Mouse (Mus musculus) left cerebral cortex, postnatal 4 days (tissue): Measurements from ENCODE around the gene Stat5a. TPM values are rescaled to one million over a fixed set of nuclear protein-coding genes. Genes with fewer than 3 reads are reported as not detected.

Experiments used
- DNase-seq: peaks from one replicate; pipeline ENCODE4 v3.0.0-alpha.2; 2022
- intact Hi-C: fragments of 180-260 bp; cut with DNase I; formaldehyde crosslinking; loops from one replicate; pipeline ENCODE4 v1.15.1; 2025
- total RNA-seq, 2 experiments: library from RNA; stranded (reverse); gene quantifications; 2 replicates each; pipeline ENCODE4 v1.2.3; 2021

Gene Stat5a
- total RNA-seq: 1 to 10 TPM in 1 of 2 experiments, under 1 TPM in 1; 0.98 to 1.2 TPM

DNA sequence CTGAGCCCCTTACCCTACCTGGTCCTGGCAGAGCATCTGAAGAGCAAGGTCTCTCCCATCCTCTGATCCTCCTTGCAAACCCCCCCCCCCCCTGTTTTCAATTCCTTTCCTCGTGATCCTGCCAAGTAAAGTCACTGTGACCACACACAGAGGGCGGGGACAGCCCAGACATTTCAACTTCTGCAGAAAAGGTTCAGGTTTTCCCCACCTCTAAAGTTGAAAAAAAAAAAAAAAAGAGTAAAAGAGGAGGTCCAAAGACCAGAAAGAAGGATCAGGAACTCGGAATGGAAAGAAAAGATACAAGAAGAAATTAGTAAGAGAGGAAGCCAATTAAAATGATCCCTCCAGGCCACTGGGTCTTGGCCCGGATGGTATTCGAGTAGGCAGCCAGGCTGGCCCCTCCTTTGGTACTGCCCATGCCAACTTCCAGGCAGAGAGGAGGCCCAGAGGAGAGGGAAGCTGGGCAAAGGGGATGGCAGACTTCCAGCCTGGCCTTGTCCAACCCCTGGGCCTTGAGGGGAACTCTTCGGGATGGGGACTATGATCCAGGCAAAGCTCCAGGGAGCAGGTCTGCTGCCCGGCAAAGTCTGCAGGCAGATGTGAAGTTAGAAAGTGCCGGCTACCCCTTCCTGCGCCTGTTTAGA is at the start of gene Stat5a:
TSS of gene Stat5a (plus strand) at position 417 of the 644 bp plus-strand sequence.
- DNase-seq: peak; percentile 89
- intact Hi-C loops: no loop called here

DNA sequence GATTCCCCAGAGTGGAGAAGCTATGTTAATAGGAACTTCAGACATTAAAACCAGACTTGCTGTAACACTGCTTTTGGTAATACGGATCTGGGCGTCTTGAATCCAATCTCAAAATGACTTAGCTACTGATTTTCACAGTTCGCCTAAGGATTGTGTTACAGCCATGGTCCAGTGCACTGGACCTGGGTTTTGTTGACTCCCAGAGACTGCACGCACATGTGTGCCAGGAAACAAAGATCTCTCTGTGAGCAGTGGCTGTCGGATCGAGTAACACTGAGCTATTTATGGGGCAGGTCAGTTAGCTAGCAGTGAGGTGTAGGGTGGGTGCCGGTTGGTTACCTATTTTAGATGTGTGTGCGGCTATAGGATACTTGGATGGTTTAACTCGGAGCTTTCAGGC is 48.6 kb upstream of the Stat5a start:
- intact Hi-C loops: no loop called here
- DNase-seq: no peak

DNA sequence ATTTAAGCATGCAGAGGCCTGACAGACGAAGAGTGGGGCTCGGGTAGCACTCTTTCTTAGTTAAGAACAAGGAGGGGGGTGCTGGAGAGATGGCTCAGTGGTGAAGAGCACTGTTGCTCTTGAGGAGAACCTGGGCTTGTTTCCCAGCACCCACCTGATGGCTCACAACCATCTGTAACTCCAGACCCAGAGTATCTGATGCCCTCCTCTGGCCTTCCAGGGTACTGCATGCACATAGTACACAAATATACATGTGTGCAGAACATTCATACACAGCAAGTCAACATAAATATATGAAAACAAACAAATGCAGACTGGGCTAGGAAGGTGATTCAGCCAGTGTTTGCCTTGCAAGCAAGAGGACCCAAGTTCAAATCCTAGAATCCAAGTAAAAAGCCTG is 48.0 kb upstream of the Stat5a start:
- intact Hi-C loops: no loop called here
- DNase-seq: no peak

DNA sequence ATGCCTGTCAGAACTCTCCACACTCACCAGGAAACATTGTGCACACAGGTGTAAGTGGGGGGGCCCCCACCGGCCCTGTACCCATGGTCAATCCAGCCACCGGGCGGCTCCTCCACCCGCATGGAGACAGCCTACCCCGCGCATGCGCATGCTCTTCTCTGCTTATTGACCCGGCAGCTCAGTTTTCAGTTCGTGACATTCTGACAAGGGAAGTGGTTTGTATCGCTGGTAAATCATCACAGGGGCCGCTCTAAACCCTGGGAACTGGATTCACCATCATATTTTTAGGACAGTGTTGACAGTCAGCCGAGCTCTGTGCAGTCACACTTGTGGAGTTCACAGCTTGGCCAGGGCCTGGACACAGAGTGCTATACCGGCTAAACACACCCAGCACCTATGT is 44.7 kb upstream of the Stat5a start:
- no peak for DNase-seq
- intact Hi-C loops: no loop called here

DNA sequence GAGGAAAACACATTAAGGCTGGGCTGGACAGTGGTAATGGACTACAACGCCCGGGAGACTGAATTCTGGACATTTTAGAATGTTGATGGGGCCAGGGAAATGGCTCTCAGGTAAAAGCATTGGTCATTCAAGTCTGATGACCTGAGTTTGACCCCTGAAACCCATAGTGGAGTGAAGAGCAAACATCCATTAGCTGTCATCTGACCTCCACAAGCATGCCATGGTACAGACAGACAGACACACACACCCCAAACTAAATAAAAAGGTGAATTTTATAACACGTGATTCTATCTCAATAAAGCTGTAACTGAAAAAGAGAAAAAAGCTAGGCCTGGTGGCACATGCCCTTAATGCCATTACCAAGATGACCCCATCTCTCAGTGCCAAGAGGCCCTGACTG is 42.8 kb upstream of the Stat5a start:
- DNase-seq: no peak
- intact Hi-C loops: no loop called here

DNA sequence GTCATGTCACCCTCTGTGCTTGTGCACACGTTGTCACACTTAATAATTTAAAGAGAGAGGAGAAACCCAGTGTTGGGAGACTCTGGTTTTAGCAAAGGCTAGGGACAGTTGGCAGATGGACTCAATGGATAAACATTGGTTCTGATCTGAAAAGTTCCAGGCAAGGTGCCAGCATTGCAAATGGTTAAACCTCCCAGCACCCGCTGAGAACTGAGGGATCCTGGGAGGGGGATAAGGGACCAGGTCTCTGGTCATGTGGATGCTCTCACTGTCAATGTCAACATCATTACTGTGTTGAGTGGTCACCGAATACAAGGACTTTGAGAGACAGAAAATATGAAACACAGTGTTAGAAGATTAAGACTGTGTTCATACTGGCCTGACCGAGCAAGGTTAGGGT is 42.4 kb upstream of the Stat5a start:
- intact Hi-C loops: no loop called here
- DNase-seq: peak; percentile 53

DNA sequence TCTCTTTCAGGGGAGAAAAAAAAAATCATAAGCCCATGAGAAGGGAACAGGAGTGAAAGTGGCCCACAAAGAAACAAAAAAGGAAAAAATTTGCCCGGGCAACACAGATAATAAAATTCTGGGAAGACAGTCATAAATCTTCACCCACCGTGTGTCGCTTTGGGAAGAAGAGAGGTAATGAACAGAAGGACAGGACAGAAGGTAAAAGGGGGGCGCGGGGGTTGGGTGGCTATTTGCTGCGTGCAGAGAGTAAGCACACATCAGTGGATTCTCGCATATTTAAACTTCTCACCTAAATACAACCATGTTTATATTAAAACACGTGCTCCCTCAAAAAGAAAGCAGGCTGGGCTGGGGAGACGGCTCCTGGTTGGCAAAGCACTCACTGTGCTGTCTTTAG is 41.8 kb upstream of the Stat5a start:
- intact Hi-C loops: no loop called here

DNA sequence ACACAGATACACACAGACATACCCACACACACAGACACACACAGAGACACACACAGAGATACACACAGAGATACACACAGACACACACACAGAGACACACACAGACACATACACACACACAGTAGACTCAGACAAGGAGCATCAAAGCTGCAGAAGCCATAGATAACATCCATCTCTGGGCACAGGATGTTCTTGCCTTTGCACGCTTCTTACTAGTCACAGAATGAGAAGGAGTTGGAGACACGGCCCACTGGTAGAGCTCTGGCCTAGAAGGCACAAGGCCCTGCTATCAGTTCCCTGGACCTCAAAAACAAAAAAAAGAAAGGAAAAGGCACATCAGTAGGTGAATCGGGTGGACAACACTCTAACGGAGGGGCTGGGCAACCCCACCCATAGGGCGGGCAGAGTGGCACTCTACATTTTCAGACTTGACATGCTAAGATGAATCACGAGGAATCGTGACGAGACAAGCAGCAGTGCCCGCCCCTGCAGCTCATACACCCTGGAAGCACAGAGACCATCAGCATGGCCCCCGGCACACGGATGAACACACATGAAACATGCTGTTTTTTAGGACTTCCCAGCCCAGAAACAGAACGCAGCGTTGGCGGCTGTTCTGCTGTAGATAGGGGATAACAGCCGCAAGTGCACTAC is 40.7 kb upstream of the Stat5a start:
- intact Hi-C loops: no loop called here
- DNase-seq: no peak

More for the DNA sequence above, 41.8 kb upstream of the Stat5a start:
- DNase-seq: peak; percentile 56

DNA sequence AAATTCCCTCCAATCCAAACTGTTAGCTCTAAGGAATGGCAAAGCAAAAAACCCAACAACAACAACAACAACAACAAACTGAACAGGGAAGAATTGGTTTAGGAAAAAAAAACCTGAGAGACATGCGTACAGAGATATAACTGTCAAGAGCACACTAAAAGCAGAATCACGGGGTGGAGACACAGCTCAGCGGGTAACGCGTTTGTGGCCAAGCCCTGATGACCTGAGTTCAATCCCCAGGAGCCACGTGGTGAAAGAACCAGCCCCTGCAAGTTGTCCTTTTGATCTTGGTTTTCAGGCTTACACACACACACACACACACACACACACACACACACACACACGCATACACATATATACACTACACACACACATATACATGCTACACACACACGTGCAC is 40.1 kb upstream of the Stat5a start:
- DNase-seq: no peak
- intact Hi-C loops: no loop called here

DNA sequence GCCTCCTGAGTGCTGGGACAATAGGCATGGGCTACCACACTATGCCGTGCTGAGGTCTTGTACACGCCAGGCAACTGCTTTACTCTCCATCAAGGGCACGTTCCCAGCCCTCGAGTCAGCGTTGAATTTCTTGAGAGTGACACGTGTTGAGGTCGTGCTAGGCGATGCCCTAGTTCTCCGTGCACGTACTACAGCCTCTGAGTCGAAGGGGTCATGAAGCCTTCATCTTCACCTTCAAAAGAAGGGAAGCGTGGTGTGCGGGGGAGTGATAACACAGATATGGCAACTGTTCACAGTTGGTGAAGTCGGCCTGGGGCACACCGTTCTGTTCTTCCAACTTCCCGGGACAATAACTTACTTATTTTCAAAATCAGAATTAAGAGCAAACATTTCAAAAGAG is 39.5 kb upstream of the Stat5a start:
- intact Hi-C loops: no loop called here
- DNase-seq: no peak

DNA sequence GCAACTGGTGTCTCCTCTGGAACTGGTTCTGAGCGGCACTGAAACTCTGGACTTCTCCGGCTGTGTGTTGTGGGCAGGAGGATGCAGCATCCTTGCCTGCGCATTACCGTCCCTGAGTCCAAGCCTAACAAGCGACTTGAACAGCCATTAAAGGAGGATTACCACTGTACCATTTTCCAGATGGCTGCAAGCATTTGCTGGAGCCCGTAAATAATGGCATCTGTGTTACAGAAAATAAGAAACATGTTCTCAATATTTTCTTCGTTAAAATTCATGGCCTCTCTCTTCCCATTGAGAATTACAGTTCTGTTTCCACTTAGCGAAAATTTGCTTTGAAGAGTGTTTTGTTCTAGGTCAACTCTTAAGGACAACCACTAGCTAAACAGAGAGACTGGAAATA is 39.1 kb upstream of the Stat5a start:
- no peak for DNase-seq
- intact Hi-C loops: no loop called here

DNA sequence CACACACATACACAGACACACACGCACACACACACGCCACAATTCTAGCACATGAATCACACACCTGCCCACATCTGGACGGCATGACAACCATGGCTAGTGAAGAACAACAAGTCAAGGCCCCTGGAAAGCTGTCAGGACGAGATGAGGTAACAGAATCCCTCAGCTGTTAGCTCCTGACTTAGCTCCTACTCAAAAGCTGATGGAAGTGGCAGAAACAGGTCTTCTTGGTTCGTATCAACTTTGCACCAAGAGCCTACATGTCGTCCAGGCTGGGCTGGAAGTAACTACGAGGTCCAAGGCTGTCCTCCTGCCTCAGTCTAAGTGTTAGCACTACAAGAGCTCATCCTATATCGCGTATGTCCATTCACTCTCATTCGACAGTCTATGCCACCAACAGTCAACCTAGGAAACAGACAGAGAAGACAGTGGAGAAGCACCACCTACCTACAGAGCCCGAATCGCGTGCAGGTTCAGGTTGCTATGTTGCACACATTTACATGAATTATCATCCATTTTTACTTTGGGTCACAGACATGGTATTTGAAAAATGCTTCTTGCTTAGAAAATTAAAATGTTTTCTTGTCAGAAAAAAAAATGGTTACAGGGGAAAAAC is 37.4 kb upstream of the Stat5a start:
- no peak for DNase-seq
- intact Hi-C loops: no loop called here

DNA sequence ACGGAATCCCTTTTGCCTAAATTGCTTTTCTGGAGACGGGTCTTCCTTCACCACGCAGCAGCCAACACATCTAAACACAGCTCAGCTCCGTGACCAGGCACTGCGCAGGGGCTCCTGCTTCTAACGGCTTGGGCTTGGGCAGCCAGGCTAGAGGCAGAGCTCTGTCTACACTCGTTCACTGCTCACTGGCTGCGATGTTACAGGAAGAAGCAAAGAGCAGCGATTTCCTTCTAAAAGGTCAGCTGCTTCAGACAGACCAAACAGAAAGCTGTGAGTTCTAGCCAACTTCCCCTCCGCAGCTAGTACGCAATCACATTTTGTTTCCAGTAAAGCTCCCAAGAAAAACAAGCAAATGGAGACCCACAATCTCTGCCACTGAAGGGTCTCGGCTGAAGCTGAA is 36.8 kb upstream of the Stat5a start:
- no peak for DNase-seq
- intact Hi-C loops: no loop called here

DNA sequence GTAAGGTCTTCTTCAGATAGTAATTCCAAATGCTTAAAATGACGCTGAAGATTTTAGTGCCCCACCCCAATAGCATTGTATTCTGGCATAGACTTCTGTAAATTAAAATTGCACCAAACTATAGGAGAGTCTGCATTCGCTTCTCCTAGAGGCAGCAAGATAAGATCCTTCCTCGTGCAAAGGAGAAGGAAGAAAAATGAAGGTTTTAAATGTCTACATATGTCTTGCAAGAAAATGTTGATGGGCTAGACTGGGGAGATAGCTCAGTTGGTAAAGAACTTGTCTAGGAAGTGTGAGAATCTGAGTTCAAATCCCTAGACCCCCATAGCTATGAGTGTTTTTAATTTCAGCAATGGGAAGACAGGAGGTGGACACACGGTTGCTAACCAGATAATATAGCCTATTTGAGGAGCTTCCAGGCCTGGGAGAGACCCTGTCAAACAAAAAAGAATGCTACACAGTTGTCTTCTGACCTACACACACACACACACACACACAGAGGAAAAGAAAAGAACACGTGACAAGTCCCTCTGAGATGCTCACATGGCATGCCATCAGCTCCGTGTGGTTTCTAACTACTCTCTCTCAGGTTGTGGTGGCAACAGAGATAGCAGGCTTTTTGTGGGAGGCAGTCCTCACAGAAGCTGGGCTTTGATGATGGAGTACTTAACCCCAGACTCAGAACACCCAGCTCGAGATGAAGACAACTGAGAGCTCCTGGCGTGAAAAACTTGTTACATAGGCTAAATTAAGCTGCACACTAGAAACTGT is 35.4 kb upstream of the Stat5a start:
- no peak for DNase-seq
- intact Hi-C loops: no loop called here

DNA sequence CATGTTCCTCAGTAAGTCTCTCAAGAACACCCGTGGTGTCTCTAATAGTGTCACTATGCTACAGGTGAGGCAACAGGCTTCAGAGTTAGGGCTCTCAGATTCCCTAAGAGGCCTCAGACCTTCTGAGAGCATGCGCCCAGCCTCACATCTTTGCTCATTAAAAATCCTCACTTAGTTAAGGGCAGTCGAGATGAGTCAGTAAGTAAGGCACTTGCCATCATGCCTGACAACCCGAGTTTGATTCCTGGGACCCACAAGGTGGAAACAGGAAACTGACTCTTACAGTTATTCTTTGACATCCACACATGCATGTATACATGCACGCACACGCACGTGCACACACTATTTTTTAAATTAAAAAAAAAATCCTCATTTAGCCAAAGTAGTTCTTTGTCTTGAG is 34.7 kb upstream of the Stat5a start:
- intact Hi-C loops: no loop called here
- no peak for DNase-seq

DNA sequence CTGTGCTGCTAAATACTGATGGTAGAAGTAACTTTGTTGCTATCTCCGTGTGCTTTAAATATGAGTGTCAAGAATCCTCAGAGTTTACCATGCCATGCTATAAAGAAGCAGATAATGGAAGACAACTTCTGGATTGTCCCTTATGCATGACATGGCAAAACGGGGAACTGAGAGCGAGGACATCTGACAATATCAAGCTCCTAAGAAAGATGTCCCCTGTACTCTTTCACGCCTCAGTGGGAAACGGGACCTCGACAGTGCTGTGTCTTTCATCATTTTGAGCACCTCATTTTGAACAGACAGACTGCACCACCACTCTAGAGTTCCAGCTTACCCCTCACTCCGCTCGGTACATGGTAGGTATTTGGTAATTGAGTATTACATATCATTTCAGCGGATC is 33.7 kb upstream of the Stat5a start:
- intact Hi-C loops: no loop called here
- no peak for DNase-seq

DNA sequence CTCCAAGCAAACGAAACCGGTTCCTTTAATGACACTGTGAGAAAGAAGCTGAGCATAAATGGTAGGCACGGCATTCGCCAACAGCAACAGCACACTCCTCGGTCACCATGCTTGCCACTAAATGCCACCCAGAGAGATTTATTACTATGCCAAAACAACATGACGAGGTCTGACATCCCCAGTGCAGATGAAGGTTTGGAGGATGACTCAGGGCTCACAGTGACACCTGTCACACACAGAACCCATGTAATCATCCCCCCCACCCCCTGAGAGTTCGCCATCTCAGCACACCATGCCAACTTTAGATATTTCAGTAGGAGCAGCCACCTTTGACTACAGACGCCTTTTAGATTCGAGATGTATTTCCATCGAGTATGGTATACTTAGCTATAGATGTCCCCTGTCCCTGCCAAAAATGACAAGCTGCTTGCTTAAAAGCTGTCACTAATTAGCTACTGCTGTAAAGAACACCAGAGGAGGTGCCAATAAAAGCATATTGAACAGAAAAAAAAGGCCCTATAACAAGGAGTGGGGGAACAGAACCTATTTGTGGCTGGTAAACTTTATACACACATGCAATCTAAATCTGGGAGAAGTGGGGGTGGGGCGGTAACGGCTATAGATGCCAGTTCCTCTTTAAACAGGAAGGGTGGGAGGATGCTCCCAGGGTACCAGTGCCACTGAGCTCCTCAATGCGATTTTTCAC is 32.8 kb upstream of the Stat5a start:
- DNase-seq: no peak
- intact Hi-C loops: no loop called here

DNA sequence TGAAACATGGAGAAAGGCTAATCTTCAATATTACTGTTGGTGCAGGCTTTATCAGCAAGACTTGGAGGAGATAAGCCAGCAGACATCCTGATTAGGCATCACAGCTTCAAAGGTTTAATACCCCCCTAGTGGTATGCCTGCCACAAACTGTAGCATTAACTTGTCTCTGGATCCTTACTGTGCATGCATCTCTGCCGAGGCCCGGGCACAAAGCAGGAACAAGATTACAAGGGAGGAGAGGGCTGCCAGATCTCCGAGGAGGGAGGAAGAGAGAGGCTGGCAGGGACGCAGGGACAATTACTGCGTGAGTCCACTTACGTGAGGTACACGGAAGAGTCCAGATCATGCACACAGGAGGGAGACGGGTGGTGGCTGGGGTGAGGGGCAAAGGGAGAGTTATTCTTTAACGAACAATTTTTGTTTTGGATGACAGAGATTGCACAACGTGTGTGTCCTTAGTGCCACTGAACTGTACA is 30.4 kb upstream of the Stat5a start:
- intact Hi-C loops: no loop called here
- DNase-seq: no peak

DNA sequence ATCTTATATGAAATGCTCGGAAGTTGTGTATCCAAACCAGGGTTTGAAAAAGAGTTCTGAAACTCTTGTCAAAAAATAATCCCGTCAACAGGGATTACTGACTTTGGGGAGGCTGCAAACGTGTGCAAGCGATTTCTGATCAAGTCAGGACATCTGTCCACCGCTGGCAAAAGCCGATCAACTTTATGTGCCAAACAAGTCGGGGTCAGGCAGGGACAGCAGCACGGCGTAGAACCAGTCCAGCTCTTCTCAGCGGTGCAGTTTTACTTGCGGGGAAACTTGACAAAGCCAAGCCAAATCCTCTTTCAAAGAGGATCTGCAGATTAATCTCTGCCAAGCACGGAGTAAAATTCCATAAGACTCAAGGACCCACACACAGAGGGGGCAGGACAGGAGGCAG is 29.5 kb upstream of the Stat5a start:
- intact Hi-C loops: no loop called here

DNA sequence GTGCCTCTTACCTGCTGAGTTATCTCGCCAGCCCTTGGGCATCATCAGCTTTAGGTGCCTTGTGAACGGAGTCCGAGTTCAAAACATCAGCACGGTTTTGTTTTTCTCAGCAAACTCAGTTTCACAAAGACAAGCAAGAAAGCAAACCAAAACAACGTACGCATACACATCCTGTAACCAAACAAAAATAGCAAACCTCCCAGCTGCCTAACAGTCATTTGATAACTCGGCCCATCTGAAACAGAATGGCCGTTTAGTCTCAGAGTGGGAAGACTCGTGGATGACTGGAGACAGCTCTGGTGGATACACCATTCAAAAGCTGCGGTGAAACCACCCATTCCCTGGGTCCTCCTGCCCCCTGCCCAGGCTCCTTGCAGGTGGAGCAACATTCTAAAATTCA is 27.8 kb upstream of the Stat5a start:
- intact Hi-C loops: no loop called here
- DNase-seq: no peak

More for the DNA sequence above, 29.5 kb upstream of the Stat5a start:
- no peak for DNase-seq

DNA sequence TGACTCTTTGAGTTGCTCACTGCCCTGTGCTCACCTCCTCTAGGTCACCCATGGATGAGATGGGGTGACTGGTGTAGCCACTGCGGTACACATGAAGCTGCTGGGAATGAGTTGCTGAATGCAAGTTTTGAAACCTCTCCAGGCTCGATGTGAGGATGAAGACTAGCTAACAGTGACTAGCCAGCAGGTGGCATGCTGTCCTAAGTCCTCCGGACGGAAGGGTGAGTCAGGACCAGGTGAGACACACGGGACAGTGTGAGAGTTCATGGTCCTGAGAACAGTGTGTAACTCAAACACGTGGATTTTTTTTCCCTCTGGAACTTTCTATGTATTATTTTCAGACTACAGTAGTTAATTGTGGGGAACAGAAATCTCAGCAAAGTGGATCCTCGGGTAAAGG is 25.7 kb upstream of the Stat5a start:
- DNase-seq: no peak
- intact Hi-C loops: no loop called here
